Mouse (Mus musculus): ENCODE data around the gene Pam. TPM values are rescaled to one million over a fixed set of nuclear protein-coding genes. Genes with fewer than 3 reads are reported as not detected.
"Not testable (repeated sequence)": the region's sequence is repeated elsewhere in the genome, so short reads cannot be mapped to it uniquely, and the experiment has no call there.

The Pam gene
- polyA plus RNA-seq, 1 experiment from 2014 or later, result 10.1 TPM

DNA sequence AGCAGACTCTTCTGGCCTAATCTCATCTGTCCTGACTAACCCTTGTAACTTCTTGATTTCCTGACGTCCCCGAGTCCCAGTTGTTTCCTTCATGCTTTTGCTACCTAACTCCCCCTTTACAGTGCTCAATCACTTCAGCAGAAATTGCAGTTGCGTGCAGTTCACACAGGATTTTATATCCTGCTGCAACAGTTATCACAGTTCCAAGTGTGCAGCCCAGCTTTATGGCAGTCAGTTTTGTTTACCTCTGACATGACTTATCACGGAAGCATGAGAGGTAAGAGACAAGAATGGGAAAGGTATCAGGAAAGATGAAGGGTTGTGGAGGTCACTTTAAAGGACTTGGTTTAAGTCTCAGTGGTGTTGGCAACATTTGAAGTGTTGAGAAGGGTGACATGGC lies 125.7 kb downstream of the Pam start:
- Histone ChIP-seq H3K4me1 (peaks cover under 1% of the 10 kb centered on the region; the same call in 1 of the 2 replicates), H3K27ac (no peak overlapping the region), H3K36me3 (no peaks in the 10 kb centered on the region), H3K27me3 (ENCODE audit: low read depth, poor library complexity, severe bottlenecking) (no peaks in the 10 kb centered on the region), H3K9me3 (replicated peaks) (no peaks in the 10 kb centered on the region), H3K4me3 (no peak overlapping the region)
- WGBS, result 81% methylated on average over 4 of the region's 4 CpGs
- DNase-seq (ENCODE audit: low spot score), result no peak

GRCm38 (mm10) chr1:97963711-97964110 lies 131.7 kb downstream of the Pam start:
- H3K4me3 ChIP-seq, result no peak overlapping the region
- no peaks in the 10 kb centered on the region for H3K9me3 ChIP-seq (replicated peaks)
- WGBS, result 91% methylated on average over 2 of the region's 2 CpGs
- DNase-seq (ENCODE audit: low spot score), result no peak
- no peak overlapping the region for H3K27ac ChIP-seq
- H3K36me3 ChIP-seq, result no peaks in the 10 kb centered on the region
- no peaks in the 10 kb centered on the region for H3K27me3 ChIP-seq (ENCODE audit: low read depth, poor library complexity, severe bottlenecking)
- H3K4me1 ChIP-seq, result no peaks in the 10 kb centered on the region

GRCm38 (mm10) chr1:97962134-97962533 lies 133.3 kb downstream of the Pam start:
- no peak overlapping the region for H3K4me3 ChIP-seq
- DNase-seq (ENCODE audit: low spot score), result no peak
- H3K27ac ChIP-seq, result no peak overlapping the region
- no peaks in the 10 kb centered on the region for H3K9me3 ChIP-seq (replicated peaks)
- WGBS, result 92% methylated on average over 7 of the region's 7 CpGs
- H3K27me3 ChIP-seq (ENCODE audit: low read depth, poor library complexity, severe bottlenecking), result no peaks in the 10 kb centered on the region
- no peaks in the 10 kb centered on the region for H3K36me3 ChIP-seq
- H3K4me1 ChIP-seq, result no peaks in the 10 kb centered on the region

- DNase-seq (ENCODE audit: low spot score), result no peak
- 94% methylated on average over 3 of the region's 3 CpGs for WGBS
- Histone ChIP-seq H3K4me1 (no peaks in the 10 kb centered on the region), H3K4me3 (no peak overlapping the region), H3K27ac (no peak overlapping the region), H3K9me3 (replicated peaks) (no peaks in the 10 kb centered on the region), H3K27me3 (ENCODE audit: low read depth, poor library complexity, severe bottlenecking) (no peaks in the 10 kb centered on the region), H3K36me3 (no peaks in the 10 kb centered on the region)
Observed at GRCm38 (mm10) chr1:97960681-97961080, 134.8 kb downstream of the Pam start.

GRCm38 (mm10) chr1:97960124-97960523 lies 135.3 kb downstream of the Pam start:
- 95% methylated on average over 6 of the region's 6 CpGs for WGBS

GRCm38 (mm10) chr1:97958759-97959158 lies 136.7 kb downstream of the Pam start:
- 92% methylated on average over 4 of the region's 4 CpGs for WGBS
- Histone ChIP-seq H3K27ac (no peak overlapping the region), H3K9me3 (replicated peaks) (no peaks in the 10 kb centered on the region), H3K27me3 (ENCODE audit: low read depth, poor library complexity, severe bottlenecking) (no peaks in the 10 kb centered on the region), H3K4me1 (no peaks in the 10 kb centered on the region), H3K36me3 (no peaks in the 10 kb centered on the region), H3K4me3 (no peak overlapping the region)
- no peak for DNase-seq (ENCODE audit: low spot score)

More at GRCm38 (mm10) chr1:97960124-97960523, 135.3 kb downstream of the Pam start:
- DNase-seq (ENCODE audit: low spot score), result no peak
- no peak overlapping the region for H3K27ac ChIP-seq
- H3K4me1 ChIP-seq, result no peaks in the 10 kb centered on the region
- H3K27me3 ChIP-seq (ENCODE audit: low read depth, poor library complexity, severe bottlenecking), result no peaks in the 10 kb centered on the region
- no peak overlapping the region for H3K4me3 ChIP-seq
- H3K9me3 ChIP-seq (replicated peaks), result no peaks in the 10 kb centered on the region
- no peaks in the 10 kb centered on the region for H3K36me3 ChIP-seq

DNA sequence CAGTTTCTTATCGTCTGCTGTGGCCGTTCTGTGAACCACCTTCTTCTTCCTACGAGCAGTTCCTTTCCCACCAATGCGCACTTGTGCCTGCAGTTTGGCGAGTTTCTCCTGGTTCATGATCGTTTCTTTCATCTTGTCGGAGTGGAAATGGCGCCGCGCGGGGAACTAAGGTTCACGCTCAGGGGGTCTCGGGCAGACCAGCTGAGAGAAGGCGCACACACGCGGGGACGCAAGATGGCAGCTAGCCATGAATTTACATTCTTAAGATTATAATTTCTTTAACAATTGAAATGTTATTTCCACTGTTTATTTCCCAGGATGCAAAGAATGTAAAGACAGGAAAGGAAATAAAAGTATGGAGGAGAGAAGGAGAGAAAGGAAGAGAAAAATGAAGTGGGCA lies 146.2 kb downstream of the Pam start:
- H3K27me3 ChIP-seq (ENCODE audit: low read depth, poor library complexity, severe bottlenecking); H3K4me1 ChIP-seq; H3K36me3 ChIP-seq; H3K9me3 ChIP-seq (replicated peaks); DNase-seq (ENCODE audit: low spot score); H3K4me3 ChIP-seq; H3K27ac ChIP-seq: not testable (repeated sequence)
- WGBS, result 89% methylated on average over 17 of the region's 17 CpGs

GRCm38 (mm10) chr1:97947100-97947499 lies 148.3 kb downstream of the Pam start:
- 70% methylated on average over 3 of the region's 3 CpGs for WGBS
- no peaks in the 10 kb centered on the region for H3K9me3 ChIP-seq (replicated peaks)

GRCm38 (mm10) chr1:97943908-97944608 lies 151.4 kb downstream of the Pam start:
- DNase-seq (ENCODE audit: low spot score), result no peak
- Histone ChIP-seq H3K4me3 (no peak overlapping the region), H3K9me3 (replicated peaks) (no peaks in the 10 kb centered on the region), H3K27ac (no peak overlapping the region), H3K27me3 (ENCODE audit: low read depth, poor library complexity, severe bottlenecking) (no peaks in the 10 kb centered on the region), H3K4me1 (no peaks in the 10 kb centered on the region), H3K36me3 (no peaks in the 10 kb centered on the region)
- WGBS, result 78% methylated on average over 4 of the region's 4 CpGs

More at GRCm38 (mm10) chr1:97947100-97947499, 148.3 kb downstream of the Pam start:
- no peak overlapping the region for H3K27ac ChIP-seq
- no peak for DNase-seq (ENCODE audit: low spot score)
- H3K27me3 ChIP-seq (ENCODE audit: low read depth, poor library complexity, severe bottlenecking), result no peaks in the 10 kb centered on the region
- H3K4me1 ChIP-seq, result no peaks in the 10 kb centered on the region
- H3K4me3 ChIP-seq, result no peak overlapping the region
- H3K36me3 ChIP-seq, result no peaks in the 10 kb centered on the region

GRCm38 (mm10) chr1:97943402-97943801 lies 152.0 kb downstream of the Pam start:
- WGBS, result 79% methylated on average over 4 of the region's 4 CpGs
- Histone ChIP-seq H3K9me3 (replicated peaks) (no peaks in the 10 kb centered on the region), H3K36me3 (no peaks in the 10 kb centered on the region), H3K27me3 (ENCODE audit: low read depth, poor library complexity, severe bottlenecking) (no peaks in the 10 kb centered on the region), H3K27ac (no peak overlapping the region), H3K4me3 (no peak overlapping the region), H3K4me1 (no peaks in the 10 kb centered on the region)
- no peak for DNase-seq (ENCODE audit: low spot score)

DNA sequence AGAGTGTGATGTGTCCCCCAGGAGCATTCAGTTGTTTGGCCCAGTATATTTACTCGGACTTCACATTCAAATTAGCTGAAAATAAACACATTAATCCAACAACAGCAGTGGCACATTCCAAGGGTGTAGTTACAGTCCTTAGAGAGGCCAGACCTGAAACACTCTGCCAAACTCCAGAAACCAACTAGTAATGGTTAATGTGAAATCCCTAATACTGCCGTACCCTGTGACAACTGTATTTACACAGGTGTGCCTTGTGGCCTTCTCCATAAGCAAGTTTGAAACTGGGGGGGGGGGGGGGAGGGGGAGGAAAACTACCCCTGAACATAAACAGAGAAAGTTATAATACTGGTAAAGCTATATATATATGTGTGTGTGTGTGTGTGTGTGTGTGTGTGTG lies 152.5 kb downstream of the Pam start:
- no peaks in the 10 kb centered on the region for H3K36me3 ChIP-seq
- no peak for DNase-seq (ENCODE audit: low spot score)
- H3K27ac ChIP-seq, result no peak overlapping the region
- H3K9me3 ChIP-seq (replicated peaks), result no peaks in the 10 kb centered on the region
- WGBS, result 75% methylated on average over 2 of the region's 2 CpGs
- no peaks in the 10 kb centered on the region for H3K4me1 ChIP-seq
- H3K27me3 ChIP-seq (ENCODE audit: low read depth, poor library complexity, severe bottlenecking), result no peaks in the 10 kb centered on the region
- H3K4me3 ChIP-seq, result no peak overlapping the region

DNA sequence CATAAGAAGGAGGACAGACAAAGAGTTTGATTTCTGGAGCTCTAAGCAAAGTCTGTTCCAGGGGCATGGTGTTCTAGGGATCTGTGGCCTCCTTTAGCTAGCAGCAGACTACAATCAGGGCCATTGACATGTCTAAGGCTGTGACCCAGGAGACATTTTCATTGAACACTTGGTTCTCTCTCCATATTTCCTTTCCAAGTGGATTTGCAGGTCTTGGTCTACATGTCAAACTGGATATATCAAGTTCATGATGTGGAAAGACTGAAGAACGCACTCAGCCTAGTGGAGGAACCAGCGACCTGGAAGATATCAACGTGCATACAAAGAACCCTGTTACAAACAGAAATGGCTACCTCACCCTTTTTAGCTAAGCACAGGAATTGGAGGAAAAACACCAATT lies 156.9 kb downstream of the Pam start:
- Histone ChIP-seq H3K36me3 (no peaks in the 10 kb centered on the region), H3K9me3 (replicated peaks) (no peaks in the 10 kb centered on the region), H3K4me1 (no peaks in the 10 kb centered on the region), H3K27me3 (ENCODE audit: low read depth, poor library complexity, severe bottlenecking) (no peaks in the 10 kb centered on the region), H3K27ac (no peak overlapping the region), H3K4me3 (no peak overlapping the region)
- WGBS, result 94% methylated on average over 3 of the region's 3 CpGs
- DNase-seq (ENCODE audit: low spot score), result no peak

- DNase-seq (ENCODE audit: low spot score), result no peak
- Histone ChIP-seq H3K4me3 (no peak overlapping the region), H3K27me3 (ENCODE audit: low read depth, poor library complexity, severe bottlenecking) (no peaks in the 10 kb centered on the region), H3K4me1 (no peaks in the 10 kb centered on the region), H3K36me3 (no peaks in the 10 kb centered on the region), H3K27ac (no peak overlapping the region), H3K9me3 (replicated peaks) (no peaks in the 10 kb centered on the region)
- WGBS, result 77% methylated on average over 3 of the region's 3 CpGs
Observed at GRCm38 (mm10) chr1:97938053-97938452, 157.4 kb downstream of the Pam start.

- Histone ChIP-seq H3K4me1 (no peaks in the 10 kb centered on the region), H3K4me3 (no peak overlapping the region), H3K36me3 (no peaks in the 10 kb centered on the region), H3K27me3 (ENCODE audit: low read depth, poor library complexity, severe bottlenecking) (no peaks in the 10 kb centered on the region), H3K27ac (no peak overlapping the region), H3K9me3 (replicated peaks) (no peaks in the 10 kb centered on the region)
- no peak for DNase-seq (ENCODE audit: low spot score)
Observed at GRCm38 (mm10) chr1:97934940-97935339, 160.5 kb downstream of the Pam start.

Measured in limb, embryonic 10.5 days (tissue).